Mouse (Mus musculus) liver, postnatal 0 days (tissue): Measurements from ENCODE around the gene Khk.

Source experiments
- CTCF ChIP-seq: sonication (generic); IDR thresholded peaks from 2 replicates; pipeline ENCODE4 v1.5.1; 2016; ENCODE audit warnings: antibody characterized with exemption, low read depth
- EP300 ChIP-seq: IDR thresholded peaks from 2 replicates; pipeline ENCODE4 v1.6.1; 2016; ENCODE audit warnings: antibody characterized with exemption, low read depth, mild to moderate bottlenecking

- TF ChIP-seq CTCF = no peak
- TF ChIP-seq EP300 = no peak
These were observed 29.7 kb downstream of the Khk start for GRCm38 (mm10) chr5:30950922-30951321.
